Mouse (Mus musculus): ENCODE results near the gene Pla2g12b.

GRCm38 (mm10) chr10:59470451-59470850 lies 67.0 kb downstream of the Pla2g12b start:
- TF ChIP-seq EP300 (IDR thresholded peaks at IDR 0.05; ENCODE audit: insufficient read depth, low read depth, low read length) = no peak
- no peak for TF ChIP-seq CTCF (IDR thresholded peaks at IDR 0.05; ENCODE audit: low read depth, low read length)
- TF ChIP-seq POLR2A (IDR thresholded peaks at IDR 0.05; ENCODE audit: insufficient read depth, low read length) = no peak

Data from ES-Bruce4 (cell line).